Mouse (Mus musculus) embryonic fibroblast, embryonic 13.5 days (primary cell): ENCODE data around the gene Rufy3.

ENCODE experiments used
- CTCF ChIP-seq: IDR thresholded peaks from 2 replicates; pipeline ENCODE4 v1.5.1; 2011; ENCODE audit warnings: mild to moderate bottlenecking, control low read depth, low read length, moderate library complexity, borderline replicate concordance; ENCODE audit not compliant: insufficient read depth
- POLR2A ChIP-seq: IDR thresholded peaks from 2 replicates; pipeline ENCODE4 v1.6.1; 2011; ENCODE audit warnings: low read depth, mild to moderate bottlenecking, control low read depth, low read length, moderate library complexity

GRCm38 (mm10) chr5:88595537-88596455, 31.0 kb downstream of the Rufy3 start:
- TF ChIP-seq POLR2A, result no peak
- no peak for TF ChIP-seq CTCF
